In genomic region chr13:52624038-52624437, GRCm38 (mm10) we compare ENCODE assay signal across 8 mouse cellular contexts. TPM values are rescaled to one million over a fixed set of nuclear protein-coding genes. Genes with fewer than 3 reads are reported as not detected.
A peak's percentile ranks its signal among the peaks of the same experiment; 100 is the strongest.
DNase-seq lines count a peak whose midpoint lies in the region; ATAC-seq and TF ChIP-seq lines count a peak whose summit lies in the region.

No protein-coding gene starts in this region.

- H3K36me3 ChIP-seq in heart, embryonic 10.5 days: peaks cover 6% of the 10 kb centered on the region; the same call in 1 of the 2 replicates
- H3K36me3 ChIP-seq in heart, postnatal 0 days (replicated peaks; ENCODE audit: control insufficient read depth, insufficient read depth, low read length): peaks cover 12% of the 10 kb centered on the region; the same call in 1 of the 2 replicates

- WGBS in heart, embryonic 10.5 days: 55% methylated on average over 4 of the region's 4 CpGs
- WGBS in heart, postnatal 0 days: 52% methylated on average over 4 of the region's 4 CpGs

- TF ChIP-seq CTCF in heart, postnatal 0 days (IDR thresholded peaks at IDR 0.05; ENCODE audit: low read depth): peak; percentile 84

- ATAC-seq in heart, postnatal 0 days (ENCODE audit: insufficient read depth, low read depth): peak; percentile 43; the same call in 1 of the 2 replicates

- no peak for TF ChIP-seq EP300 in heart, postnatal 0 days (IDR thresholded peaks at IDR 0.05; ENCODE audit: low read depth)

- H3K27me3 ChIP-seq in heart, embryonic 10.5 days (ENCODE audit: insufficient read depth, poor library complexity, severe bottlenecking): no peaks in the 10 kb centered on the region
- no peaks in the 10 kb centered on the region for H3K27me3 ChIP-seq in heart, postnatal 0 days (ENCODE audit: control insufficient read depth, insufficient read depth, low read length)

- H3K4me3 ChIP-seq in heart, embryonic 10.5 days: no peak overlapping the region
- no peak overlapping the region for H3K4me3 ChIP-seq in heart, postnatal 0 days (ENCODE audit: low read depth, low read length)

- no peaks in the 10 kb centered on the region for H3K9me3 ChIP-seq in heart, embryonic 10.5 days
- no peaks in the 10 kb centered on the region for H3K9me3 ChIP-seq in heart, postnatal 0 days (replicated peaks; ENCODE audit: control insufficient read depth, low read length)

- no peak overlapping the region for H3K27ac ChIP-seq in heart, embryonic 10.5 days
- no peak overlapping the region for H3K27ac ChIP-seq in heart, postnatal 0 days (ENCODE audit: low read depth)

- no peak overlapping the region for H3K9ac ChIP-seq in heart, postnatal 0 days (replicated peaks; ENCODE audit: low read depth, low read length)

- H3K4me1 ChIP-seq in heart, embryonic 10.5 days: peaks cover 18% of the 10 kb centered on the region
- H3K4me1 ChIP-seq in heart, postnatal 0 days (ENCODE audit: control insufficient read depth, insufficient read depth): 0 out of 2 replicates have a peak, but pooled peaks cover 6% of the 10 kb centered on the region

- DNase-seq in heart, adult 11 months: peak; percentile 95
- no peak for DNase-seq in heart, embryonic 10.5 days (ENCODE audit: low spot score)
- peak; percentile 22 for DNase-seq in WW6 (ENCODE audit: low read depth, low spot score)
- DNase-seq in cerebellum, postnatal 4 days (ENCODE audit: low spot score in 2 of 2): peak; percentile 49 to 73
- DNase-seq in heart, postnatal 0 days (ENCODE audit: low spot score): peak; percentile 63
- peak; percentile 23 to 63 for DNase-seq in left cerebral cortex, adult 8-10 months (ENCODE audit: low spot score in 2 of 2)
- peak; percentile 58 for DNase-seq in naive thymus-derived CD4-positive, alpha-beta T cell, adult 2 months (ENCODE audit: low read depth)
- DNase-seq in testis, postnatal 10 days (ENCODE audit: low spot score): peak; percentile 86

- H3K4me2 ChIP-seq in heart, postnatal 0 days (ENCODE audit: low read depth, low read length): no peak overlapping the region

RNA-seq across cellular contexts. Expression of gene Syk, which starts 41.1 kb away (rescaled TPM):
- 6.7 and 9.7 TPM in 2 replicates for polyA plus RNA-seq in heart, embryonic 10.5 days (2016; fragmentation: Nextera tagmentation; extraction: Ambion mirVana)
- total RNA-seq in heart, postnatal 0 days (2014; rRNA removed; ENCODE audit: low replicate concordance): 18.3 and 20.7 TPM in 2 replicates
- polyA plus RNA-seq in heart, postnatal 0 days (2015; fragmentation: Nextera tagmentation; extraction: Ambion mirVana): 5.7 and 6.1 TPM in 2 replicates
- 1 to 10 TPM; 2.0 to 5.2 (median 3.2) TPM for total RNA-seq in left cerebral cortex, adult 8-10 months (2022)
